Mouse (Mus musculus) urinary bladder, postnatal 4 days (tissue): ENCODE measurements around the gene Eng.
A peak's percentile ranks its signal among the peaks of the same experiment; 100 is the strongest.

ENCODE experiments used
- DNase-seq, 2 experiments: peaks; one replicate each; pipeline ENCODE4 v3.0.0; 2021 to 2022; ENCODE audit warnings: low spot score in 2 of 2

Eng gene

GRCm38 (mm10) chr2:32646379-32647056 is at the start of gene Eng:
Gene Eng (plus strand): TSS chr2:32646595.
- peak in 1 of 2 experiments; percentile 55 for DNase-seq

DNA sequence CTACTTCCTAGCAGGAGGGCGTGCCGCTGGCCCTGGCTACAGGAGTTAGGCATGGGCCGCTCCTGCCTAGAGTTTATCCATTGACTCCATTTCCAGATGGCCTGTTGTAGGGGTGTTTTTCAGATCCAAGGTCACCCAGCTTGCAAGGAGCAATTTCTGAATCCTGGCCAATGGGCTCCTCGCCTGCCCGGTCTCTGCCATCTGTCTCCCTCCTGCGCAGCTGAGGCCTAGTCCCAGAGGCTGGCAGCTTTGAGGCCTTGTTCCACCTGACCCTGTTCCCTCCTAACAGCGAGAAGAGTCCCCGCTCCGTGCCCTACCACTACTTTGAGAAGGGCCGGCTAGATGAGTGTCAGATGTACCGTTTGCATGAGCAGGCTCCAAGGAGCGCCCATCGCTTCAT is 49.7 kb upstream of the Eng start:
- DNase-seq, result no peak

GRCm38 (mm10) chr2:32597248-32597647 is 49.1 kb upstream of the Eng start:
- no peak for DNase-seq

DNA sequence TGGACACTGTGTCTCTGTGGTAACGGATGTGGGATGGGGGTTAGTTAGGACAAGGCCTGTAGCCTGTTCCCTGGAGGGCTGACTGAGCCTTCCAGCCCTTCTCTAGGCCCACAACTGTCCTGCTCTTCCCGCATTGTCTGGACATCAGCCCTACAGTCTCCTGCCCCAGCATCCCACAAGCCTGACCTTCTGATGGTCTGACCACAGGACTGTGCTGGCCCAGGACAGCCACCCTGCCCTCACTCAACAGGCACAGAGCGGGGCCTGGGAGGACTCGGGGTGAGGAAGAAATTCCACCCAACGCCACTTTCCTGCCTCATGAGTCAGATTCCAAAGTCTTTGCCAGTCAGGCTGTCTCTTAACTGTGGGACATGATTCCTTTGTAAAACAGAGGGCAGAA is 48.7 kb upstream of the Eng start:
- DNase-seq, result no peak

DNA sequence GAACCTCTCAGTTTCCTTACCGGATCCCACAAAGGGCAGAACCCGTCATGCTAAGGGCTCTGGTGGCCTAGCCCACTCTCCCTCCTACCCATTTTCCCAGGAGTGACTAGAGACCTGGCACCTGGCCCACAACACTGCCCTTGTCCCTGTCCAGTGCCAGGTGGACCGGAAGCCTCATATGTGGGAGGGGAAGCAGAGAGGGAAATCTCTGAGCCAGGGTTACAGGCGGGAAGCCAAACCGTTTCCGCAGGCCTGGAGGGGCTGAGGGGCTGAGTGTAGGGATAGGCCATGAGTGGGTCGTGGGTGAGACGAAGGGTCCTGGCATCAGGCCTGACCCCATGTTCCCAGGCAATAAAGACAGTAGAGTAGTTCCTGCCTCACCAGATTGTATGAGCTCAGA is 47.9 kb upstream of the Eng start:
- DNase-seq, result no peak

DNA sequence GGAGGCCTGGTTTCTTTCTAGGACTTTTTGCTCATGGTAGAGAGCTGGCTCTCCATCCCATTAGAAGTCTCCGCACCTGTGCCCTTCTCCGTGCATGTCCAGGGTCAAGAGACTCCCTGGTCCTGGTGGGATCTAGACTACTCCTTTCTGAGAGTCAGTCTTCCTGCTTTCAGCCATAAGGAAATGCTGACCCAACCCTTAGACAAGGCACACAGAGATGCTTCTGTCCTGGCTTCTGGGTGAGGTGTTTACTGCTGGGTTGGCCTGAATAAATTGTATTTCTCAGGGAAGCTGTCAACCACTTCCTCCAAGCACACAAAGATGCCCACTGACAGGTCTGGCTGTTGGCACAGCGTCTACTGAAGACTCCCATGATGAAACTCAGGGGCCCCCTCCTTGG is 47.0 kb upstream of the Eng start, which contains the start of gene St6galnac6:
St6galnac6 (plus strand) TSS at position 301 of the 400 bp plus-strand sequence.
- no peak for DNase-seq

DNA sequence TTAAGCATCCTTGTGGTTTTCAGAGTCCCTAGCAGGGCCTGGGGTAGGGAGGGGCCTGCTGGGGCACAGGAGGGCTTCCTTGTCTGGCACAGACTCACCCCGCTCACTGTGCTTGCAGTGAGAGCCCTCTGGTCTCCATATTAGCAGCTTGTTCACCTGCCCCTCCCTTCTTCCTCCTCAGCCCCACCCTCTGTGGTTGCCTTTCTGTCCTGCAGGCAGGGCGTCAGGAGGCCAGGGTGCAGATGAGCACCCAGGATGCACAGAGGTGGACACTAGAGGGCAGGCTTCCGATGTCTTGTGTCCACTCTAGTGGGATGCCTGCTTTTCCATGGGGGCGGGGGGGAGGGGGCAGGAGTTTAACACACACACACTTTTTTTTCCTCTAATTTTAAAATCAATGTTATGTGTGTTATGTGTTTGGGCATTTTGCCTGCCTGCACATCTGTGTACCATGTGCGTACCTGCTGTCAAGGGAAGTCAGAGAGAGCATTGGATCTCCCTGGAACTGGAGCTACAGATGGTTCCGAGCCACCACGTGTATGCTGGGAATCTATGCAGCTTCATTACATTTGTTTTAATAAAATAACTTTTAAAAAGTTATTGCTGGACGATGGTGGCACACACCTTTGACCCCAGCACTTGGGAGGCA is 44.9 kb upstream of the Eng start:
- DNase-seq, result no peak

- DNase-seq, result peak; percentile 80 to 92
These were observed 43.8 kb upstream of the Eng start for GRCm38 (mm10) chr2:32602600-32603054.

GRCm38 (mm10) chr2:32604631-32605030 is 41.8 kb upstream of the Eng start:
- no peak for DNase-seq

- peak; percentile 83 to 88 for DNase-seq
These were observed 39.9 kb upstream of the Eng start for GRCm38 (mm10) chr2:32606161-32607142.

- peak in 1 of 2 experiments; percentile 48 for DNase-seq
These were observed 39.0 kb upstream of the Eng start for GRCm38 (mm10) chr2:32607262-32607947.

- peak; percentile 63 to 76 for DNase-seq
These were observed 38.1 kb upstream of the Eng start for GRCm38 (mm10) chr2:32608141-32608777.

GRCm38 (mm10) chr2:32608778-32609435 is 37.5 kb upstream of the Eng start:
- no peak for DNase-seq

GRCm38 (mm10) chr2:32610610-32611229 is 35.7 kb upstream of the Eng start:
- no peak for DNase-seq

- no peak for DNase-seq
These were observed 34.1 kb upstream of the Eng start for GRCm38 (mm10) chr2:32612274-32612673.

DNA sequence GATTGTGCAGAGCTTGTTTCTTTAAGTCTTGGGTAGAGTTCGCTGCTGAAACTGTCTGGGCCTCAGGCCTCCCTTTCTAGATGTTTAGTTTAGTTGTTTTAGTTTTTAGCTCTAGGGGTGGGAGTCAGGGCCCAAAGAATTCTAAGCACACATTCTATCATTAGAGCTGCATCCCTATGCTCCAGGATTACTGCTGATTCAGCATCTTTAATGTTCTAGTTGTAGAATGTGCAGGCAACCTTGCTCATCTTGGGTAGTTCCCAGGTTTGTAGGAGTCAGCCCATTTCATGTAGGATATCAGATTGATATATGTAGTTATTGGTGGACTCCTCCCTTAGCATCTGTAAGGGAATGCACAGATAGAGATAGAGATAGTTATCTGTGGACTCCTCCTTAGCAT is 29.3 kb upstream of the Eng start:
- DNase-seq, result no peak

DNA sequence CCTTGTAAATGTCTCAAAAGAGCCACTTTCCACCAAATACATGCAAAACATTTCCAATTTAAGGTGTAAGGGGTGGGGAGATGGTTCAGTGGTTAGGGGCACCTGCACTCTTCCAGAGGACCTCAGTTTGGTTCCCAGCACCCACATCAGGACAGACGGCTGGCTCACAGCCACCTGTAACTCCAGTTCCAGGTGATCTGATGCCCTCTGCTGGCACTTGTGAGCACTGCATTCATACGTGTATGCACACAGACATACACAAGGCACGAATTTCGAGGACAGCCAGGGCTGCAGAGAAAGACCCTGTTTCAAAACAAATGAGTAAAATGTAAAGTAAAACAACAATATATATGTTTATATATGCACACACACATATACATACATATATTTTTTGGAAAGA is 28.8 kb upstream of the Eng start:
- no peak for DNase-seq

DNA sequence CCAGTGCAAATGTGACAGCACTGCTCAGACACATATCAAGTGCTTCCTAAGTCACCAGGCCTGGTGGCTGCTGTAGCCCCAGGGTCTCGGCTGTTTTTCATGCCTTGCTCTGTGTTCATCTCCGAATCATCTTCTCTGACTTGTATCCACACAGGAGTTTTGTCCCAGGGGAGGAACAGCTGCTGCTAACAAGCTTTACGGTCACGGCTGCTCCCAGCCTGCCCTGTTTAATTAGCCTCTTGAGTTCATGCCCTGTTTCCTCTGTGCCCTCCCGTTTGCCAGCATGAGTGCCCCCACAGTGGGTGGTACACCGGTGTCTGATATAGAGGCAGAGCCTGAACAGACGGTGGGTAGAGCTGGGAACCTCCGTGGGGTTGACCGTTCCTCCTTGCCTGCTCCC is 28.3 kb upstream of the Eng start:
- no peak for DNase-seq

- DNase-seq, result no peak
These were observed 25.5 kb upstream of the Eng start for GRCm38 (mm10) chr2:32620682-32621516.
